Mouse (Mus musculus) adrenal gland, adult 2 months (tissue): ENCODE measurements around the gene Tuba1a. TPM values are rescaled to one million over a fixed set of nuclear protein-coding genes. Genes with fewer than 3 reads are reported as not detected.

ENCODE experiments used
- DNase-seq: peaks from one replicate; pipeline ENCODE4 v3.0.0; 2021
- long read RNA-seq: library from polyadenylated mRNA; stranded (forward); transcript quantifications from one replicate; pipeline ENCODE4 v2.0.0, GENCODE M21; 2021
- polyA plus RNA-seq: library from polyadenylated mRNA; depleted of rRNA; stranded (reverse); fragments of >200 nt; gene quantifications from 2 replicates; pipeline ENCODE4 v1.2.3, GENCODE M21; 2012; rRNA removed
- total RNA-seq, 2 experiments: library from RNA; stranded (reverse); gene quantifications; 2 replicates each; pipeline ENCODE4 v1.2.3; 2021

Gene Tuba1a
- total RNA-seq (100 to 1,000 TPM in 1 of 2 experiments, 10 to 100 TPM in 1; 63.2 to 125 TPM), polyA plus RNA-seq (128 and 133 TPM in 2 replicates)
- long read RNA-seq, transcript Tuba1a-201 (4 exons, 1,803 nt), result major isoform, 156 of 173 reads
- long read RNA-seq, partial matches to known transcripts, result 17 of 173 reads
- long read RNA-seq, other reads (novel, unspliced or antisense), result 0 of 173 reads

DNA sequence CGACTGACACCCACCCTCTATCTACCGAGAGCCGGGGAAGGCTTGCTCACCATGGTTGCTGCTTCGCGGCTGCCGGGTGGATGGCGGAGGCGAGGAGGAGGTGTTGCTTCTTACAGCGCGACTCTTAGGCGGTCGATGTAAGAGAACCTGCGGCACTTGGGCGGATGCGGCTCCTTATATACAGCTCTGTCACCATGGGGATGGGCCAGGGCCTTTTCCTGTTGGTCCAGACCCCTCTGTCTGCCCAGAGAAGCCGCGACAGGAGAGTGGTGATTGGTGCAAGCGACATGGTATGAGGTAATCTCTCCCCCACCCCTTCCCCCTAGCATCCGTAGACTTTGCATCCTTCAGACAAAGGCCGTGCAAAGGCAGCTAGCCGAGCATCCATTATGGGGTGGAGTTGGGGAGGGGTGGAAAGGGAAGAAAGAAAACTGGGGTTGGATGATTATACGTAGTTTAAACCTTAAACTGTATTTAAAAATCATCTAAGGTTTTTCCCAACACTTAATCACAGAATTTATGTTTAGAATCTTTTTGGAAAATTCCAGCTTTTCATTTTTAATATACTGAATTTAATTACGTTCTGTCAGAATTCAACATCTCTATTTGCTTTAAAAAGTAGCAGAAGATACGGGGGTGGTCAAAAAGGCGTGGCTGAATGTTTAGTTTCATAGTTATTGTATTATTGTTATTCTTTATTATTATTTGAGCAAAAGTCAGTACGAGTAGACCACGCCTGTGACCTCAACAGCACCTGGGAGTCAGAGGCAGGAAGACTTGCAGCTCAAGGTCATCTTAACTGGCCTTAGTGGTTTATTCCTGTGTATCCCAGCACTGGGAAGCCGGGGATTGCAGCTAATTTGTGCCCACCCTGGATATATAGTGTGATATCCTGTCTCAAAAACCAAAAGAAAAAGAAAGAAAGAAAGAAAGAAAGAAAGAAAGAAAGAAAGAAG lies at the start of gene Tuba1a, which contains the start of gene Gm49450:
Gene Tuba1a (minus strand): TSS at position 303 of the 956 bp plus-strand sequence.
Gene Gm49450 (minus strand): TSS at position 151 of the 956 bp plus-strand sequence.
- DNase-seq, result peak; percentile 89

DNA sequence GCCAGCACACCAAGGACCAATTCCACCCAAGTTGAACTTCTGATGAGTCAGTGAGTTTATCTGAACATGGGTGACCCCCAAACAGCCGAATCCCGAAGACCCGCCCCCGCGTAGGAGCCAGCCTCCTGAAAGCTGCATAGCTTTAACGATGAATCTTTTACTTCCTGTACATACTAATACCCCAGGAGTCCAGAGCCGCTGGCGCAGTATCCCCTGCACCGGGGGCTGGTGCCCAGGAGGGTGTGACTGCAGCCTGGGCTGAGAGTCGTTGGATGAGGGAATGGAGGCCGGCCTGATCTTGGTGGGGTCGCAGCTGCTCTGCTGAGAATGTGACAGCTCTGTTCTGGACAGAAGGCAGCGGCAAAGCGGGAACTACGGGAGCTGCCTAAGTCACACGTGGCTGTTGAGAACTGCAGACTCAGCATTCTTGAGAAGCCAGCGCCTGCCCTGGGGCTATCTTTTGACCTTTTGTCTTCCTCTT lies 48.0 kb upstream of the Tuba1a start:
- DNase-seq, result peak; percentile 65

DNA sequence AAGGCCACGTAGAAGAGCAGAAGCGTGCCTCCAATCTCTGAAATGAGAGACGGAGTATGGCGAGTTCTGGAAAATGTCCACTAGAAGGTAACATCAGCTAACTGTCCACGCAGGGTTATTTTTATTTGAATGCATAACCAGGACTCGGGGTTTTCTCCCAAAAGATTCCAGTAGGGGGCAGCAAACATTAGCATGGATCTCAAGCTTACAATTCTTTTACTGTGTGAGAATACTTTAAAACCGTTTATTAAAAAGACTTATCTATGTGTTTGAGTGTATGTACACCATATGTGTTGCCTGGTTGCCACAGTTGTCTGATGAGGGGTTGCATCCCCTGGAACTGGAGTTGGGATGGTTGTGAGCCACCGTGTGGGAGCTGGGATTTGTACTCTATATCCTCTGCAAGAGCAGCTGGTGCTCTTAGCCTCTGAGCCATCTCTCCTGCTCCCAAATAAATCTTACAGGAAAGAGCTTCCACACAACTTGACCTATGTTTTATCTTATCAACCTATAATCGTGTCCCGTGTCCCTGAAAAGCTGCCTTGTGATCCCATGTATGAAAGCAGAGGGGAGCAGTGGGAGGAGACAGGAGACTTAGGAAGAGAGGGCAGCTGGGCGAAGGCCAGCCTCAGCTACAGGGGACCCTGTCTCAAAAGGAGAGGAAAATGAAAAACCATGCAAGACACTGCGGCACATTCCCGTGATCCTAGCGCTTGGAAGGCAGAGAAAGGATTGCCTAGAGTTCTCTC lies 47.2 kb upstream of the Tuba1a start:
- peak; percentile 64 for DNase-seq

DNA sequence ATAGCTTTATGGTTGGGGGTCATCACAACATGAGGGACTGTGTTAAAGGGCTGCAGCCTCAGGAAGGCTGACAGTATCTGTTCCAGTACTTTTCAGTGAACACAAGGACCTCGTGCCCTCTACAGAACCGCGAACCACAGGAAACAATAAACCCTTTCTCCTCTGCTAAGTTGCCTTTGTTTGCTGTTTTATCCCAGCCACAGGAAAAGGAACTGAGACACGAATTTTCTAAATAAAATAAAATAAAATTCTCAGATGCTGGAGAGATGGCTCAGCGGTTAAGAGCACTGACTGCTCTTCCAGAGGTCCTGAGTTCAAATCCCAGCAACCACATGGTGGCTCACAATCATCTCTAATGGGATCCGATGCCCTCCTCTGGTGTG lies 45.3 kb upstream of the Tuba1a start:
- no peak for DNase-seq

DNA sequence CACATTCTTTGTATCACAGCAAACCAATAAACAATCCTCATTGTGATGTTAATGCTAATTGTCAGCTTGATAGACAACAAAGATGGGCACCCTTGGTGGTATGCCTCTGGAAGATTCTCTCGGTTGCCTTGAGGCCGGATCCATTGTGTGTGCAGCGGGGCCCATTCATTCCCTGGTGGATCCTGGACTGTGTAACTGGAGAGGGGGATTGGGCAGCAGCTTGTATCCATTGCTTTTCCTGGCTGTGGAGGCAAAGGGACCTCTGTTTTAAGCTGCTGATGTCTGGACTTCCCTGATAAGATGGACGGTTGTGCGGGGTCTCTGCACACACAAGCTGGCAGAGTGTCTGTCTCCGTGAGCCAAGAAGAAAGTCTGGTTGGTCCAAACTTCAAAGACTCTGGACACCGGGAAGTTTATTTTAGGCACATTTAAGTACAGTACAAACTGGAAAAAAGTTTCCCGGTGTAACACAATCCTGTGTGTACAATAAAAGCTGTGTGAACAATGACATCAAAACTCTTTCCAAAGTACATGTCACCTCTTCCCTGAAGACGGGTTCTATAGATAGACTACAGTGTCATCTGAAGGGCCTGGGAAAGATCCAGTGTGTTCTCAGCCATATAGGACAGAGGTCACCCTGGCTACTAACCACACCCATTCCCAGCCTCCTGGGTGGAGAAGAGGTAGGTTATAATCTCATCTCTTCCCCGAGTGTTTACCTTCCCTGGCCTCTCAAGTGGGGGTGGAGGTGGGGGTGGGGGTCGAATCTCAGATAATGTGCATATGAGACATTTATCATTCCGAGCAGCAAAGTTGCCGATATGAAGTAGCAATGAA lies 44.7 kb upstream of the Tuba1a start:
- DNase-seq, result no peak

DNA sequence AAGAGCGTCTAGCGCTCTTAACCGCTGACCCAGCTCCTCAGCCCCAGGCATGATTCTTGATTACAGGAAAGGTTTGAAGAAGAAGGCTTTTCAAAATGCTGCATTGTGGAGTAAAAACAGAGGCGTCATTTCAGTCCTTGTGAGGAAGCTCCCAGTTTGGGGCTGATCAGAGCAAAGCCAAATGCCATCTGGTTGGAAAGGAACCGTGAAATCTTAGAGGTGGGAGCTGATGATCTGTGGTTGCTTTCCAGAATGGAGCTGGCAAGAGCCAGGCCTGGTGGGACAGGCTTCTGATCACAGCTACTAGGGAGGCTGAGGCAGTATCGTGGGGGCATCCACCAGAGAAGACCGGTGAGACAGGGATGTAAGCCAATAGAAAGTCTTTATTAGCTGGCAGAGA lies 43.3 kb upstream of the Tuba1a start:
- DNase-seq, result no peak

DNA sequence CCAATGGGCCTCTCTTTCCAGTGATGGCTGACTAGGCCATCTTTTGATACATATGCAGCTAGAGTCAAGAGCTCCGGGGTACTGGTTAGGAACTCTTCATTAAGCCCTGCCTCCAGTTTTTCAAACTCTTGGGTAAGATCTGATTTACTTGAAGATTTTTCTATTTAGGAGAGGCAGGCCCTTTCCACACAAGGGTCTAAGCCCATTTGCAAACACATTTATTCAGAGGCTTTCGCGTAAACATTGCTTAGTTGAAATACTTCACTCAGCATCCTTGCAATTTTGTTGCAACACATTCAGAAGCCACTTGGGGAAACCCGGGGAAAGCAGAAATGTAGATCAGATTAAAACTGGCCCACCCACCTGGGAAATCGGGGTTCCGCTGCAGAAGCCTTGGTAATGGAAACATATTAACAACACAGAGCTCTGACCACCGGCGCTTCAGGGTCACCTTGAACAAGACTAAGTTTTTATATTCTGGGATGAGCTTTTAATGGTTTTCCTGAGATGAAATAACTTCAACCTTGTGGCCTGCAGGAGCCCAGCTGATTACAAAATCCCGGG lies 41.5 kb upstream of the Tuba1a start:
- no peak for DNase-seq

DNA sequence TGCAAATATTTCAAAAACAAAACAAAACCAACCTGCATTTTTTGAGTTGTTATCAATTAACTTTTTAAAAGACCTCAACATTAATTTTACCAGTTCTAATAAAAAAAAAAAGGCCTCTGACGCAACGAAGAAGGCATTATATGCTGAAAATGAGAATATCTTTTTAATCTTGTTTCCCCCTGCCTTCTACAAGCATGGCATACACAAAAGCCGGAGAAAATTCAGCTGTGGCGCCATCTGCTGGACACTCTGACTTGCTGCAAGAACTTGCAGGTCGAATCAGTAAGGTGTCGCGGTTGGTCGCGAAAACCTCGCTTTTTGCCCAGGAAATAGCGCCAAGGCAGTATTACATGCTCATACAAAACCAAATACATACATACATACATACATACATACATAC lies 40.4 kb upstream of the Tuba1a start:
- peak; percentile 79 for DNase-seq

DNA sequence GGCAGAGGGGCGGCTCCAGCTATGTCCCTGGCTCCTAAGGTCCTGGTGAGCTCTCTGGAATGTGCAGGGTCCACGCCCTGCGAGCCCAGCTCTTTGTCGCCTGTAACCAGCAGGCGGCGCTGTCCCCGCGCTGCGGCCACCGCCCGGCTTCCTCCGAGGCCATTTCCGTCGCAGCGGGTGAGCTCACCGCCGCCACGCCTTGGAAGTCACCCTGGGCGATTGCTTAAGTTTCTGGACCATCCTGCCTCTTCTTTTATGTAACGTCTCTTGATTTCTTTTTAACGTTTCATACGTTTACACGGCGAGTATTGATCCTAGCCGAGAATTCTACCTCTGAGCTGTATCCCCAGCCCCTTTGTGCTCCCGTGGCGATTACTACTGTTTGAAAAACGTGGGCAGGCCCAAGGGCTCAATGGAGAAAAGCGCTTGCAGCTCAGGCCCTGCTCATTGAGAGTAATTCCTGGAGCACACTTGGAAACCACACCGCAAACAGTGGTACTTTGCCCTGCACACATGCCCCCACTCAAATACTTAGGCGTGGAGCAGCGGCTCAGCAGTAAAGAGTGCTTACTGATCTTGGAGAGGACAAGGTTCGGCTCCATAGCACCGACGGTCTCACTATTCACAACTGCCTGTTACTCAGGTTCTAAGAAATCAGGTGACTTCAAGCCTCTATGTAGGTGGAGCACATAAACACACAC lies 39.7 kb upstream of the Tuba1a start:
- DNase-seq, result peak; percentile 97

DNA sequence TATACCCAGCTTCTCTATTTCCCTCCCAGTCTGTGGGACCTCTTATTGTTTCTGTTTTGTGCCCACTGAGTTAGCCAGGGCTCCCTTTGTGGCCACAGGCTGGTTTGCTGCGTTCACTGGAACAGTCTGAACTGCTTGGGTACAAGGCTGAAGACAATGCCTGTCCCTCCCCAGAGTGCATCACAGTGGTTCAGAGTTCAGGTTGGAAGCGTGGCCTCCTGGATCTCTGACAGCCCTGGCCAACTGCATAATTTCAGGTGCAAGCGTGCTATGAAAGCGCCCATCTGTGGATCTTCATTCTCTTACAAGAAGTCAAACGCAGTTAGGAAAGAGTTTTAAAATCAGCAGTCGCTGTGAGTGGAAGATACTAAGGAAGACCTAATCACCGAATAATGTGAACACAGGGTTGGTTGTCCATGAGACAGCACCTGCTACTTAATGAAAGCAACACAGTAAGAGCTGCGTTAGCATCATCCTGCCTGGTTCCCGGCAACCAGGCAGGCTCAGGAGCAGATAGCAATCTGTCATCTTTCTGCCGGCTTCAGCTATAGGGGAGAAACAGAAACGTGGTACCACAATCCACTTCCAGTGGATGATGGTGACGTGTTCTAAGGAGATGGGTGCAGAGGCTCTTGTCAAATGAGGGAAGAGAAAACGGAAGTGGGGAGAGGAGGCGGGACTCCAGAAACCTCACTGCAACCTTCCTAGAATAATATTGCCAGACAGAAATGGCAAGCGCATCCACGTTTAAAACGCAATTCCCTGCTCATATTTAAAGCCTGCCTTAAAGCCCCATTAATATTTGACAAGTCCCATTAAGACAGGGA lies 38.8 kb upstream of the Tuba1a start:
- DNase-seq, result peak; percentile 65

DNA sequence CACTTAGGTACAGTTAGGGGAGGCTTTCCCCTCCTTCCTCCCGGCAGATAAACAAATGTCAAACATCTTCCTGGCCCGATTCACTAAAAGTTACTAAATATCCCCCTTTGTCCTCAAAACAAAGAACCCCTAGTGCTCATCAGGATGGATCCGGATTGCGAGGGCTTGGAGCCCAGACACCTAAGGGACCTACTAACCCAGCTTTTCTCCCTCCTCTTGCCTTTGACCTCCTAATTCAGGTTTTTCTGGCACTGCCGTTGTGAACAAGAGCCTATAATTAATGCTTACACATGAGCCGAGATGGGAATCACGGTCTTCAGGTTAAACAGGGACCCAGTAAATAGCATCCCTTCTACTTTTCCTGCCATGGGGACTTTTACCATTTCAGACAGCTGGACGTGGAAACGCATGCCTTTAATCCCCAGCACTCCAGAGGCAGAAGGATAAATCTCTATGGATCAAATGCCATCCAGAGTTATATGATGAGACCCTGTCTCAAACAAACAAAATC lies 38.1 kb upstream of the Tuba1a start:
- no peak for DNase-seq

DNA sequence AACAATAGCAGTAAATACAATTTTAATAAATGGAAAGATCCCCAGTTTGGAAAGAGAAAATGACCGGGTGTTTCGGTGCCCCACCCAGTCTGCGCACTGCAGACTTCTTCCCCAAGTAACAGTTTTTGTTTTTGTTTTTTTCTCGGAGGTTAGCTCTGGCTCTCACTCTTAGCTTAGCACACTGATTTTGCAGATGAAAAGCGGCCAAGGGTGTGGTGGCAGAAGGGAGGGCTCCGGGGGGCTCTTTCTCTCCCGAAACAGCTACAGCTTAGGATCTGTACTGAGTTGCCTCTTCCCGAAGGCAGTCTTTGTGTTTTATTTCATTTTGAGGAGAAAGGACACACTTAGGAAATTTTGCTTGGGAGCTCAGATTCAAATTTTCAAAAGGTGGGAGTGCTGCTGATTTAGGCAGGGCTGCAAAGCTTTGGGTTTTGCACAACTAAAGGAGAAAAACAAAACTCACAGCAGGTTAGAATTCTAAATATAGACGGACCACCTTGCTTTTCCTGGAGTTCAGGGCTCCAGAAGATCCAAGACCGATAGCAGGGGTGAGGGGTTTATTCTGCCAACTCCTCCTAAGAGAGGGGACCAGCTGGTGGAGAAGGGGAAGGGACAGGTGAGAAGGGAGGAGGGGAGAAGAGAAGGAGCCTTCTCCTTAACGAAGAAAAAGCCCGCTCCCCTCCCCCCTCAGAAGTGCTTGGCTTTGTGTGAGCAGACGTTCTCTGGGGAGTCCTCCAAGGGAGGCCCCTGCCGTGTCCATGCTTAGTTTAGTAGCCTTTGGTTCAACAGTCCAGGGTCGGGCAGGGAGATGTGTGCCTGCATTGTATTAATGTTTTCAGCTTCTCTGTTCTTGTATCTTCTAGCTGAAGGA lies 37.4 kb upstream of the Tuba1a start:
- no peak for DNase-seq

DNA sequence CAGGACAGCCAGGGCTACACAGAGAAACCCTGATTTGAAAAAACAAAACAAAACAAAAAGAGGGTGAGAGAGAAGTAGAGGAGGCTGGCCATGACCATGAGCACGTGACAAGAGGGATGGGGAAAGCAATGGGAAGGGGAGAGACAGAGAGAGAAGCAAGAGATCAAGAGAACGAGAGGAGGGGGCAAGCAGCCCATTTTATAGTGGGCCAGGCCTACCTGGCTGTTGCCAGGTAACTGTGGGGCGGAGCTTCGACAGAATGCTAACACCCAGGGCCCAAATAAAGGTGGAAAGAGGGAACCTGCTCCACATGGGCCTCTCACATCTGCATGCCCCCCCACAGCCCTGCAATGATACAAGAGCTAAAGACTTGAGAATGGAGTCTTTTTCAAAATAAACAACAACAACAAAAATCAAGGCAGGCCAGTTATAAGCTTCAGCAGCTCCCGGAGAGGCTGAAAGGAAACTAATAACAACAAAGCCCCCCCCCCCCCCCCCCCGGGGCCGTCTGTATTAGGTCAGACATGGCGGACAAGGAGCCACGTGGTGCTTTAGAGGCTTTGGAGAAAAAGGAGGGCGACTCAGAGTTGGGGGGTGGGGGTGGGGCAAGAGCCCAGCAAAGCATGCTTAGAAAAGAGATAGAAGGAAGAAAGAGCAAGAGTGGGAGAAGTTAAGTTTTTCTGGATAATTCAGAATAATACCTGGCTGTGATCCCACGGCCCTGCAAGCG lies 36.4 kb upstream of the Tuba1a start:
- DNase-seq, result no peak

DNA sequence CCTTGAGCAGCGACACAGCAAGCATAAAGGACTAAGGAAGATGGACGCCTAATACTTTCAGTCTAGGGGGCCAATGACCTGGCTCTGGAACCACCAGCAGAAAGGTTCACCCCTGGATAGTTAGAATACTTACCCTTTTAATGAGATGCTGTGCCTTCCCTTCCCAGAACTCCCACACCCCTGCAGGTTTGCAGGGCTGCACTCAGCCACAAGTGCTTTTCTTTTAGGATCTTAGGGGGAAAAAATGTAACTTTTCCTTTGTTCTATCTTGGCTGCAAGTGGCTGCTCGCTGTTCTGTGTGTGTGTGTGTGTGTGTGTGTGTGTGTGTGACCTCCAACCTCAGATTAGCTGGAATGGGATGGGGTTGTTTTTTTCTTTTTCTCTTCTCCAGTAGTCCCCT lies 35.3 kb upstream of the Tuba1a start:
- DNase-seq, result no peak

DNA sequence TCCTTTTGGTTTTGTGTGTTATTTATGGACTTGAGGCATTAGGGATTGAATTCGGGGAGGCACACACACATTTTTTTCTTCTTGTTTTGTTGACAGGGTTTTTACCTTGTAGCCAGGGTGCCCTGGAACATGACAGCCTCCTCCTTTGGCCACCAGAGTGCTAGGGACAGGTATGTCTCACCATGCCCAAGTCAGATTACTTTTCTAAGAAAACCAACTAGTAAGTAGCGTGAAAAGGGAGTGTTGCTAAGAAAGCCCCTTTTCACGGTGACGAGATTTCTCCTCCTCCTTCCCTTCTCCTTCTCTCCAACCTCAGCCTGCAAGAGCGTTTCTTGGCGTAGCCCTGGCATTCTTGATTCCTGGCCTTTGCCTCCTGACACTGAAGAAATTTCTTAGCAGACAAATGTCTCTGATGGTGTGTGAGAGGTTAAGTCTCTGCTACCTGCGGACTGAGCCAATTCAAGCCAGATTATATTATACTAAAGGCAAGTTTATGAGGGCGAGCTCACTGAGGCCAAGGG lies 34.2 kb upstream of the Tuba1a start:
- no peak for DNase-seq

DNA sequence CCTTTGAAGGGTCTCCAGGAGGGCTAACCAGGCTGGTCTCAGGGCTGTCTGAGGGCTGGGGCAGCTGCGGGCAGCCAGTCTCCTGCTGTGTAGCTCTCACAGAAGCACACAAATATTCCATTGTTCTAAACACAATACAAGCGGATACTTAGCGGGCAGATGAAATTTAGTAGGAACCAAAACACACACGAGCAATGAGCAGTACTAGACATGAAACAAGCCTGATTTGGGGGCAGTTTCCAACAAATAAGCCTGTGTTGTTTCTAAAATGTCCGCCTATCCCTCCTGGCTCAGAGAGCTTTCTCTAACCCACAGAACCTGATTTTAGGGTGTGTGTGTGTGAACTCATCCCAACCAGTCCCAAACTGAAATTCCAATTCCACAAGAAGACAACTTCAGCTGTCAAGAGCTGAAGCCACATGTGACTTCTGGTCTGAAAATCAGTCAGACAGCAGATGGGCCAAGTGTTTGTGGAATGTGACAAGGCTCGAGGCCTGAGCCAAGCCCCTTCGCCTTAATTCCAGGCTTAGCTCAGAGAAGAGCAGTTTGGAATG lies 33.7 kb upstream of the Tuba1a start:
- DNase-seq, result no peak
